Mouse (Mus musculus) activated CD4-positive, CD25-positive, alpha-beta regulatory T cell (primary cell): ENCODE measurements around the gene Olfr1129. TPM values are rescaled to one million over a fixed set of nuclear protein-coding genes. Genes with fewer than 3 reads are reported as not detected.

Experiments used
- polyA plus RNA-seq, 2 experiments: library from polyadenylated mRNA; unstranded; fragments of 100-300 nt; shearing (Covaris generic); gene quantifications; one replicate each; pipeline ENCODE4 v1.2.1; 2017

Gene Olfr1129
- polyA plus RNA-seq = not detected

GRCm38 (mm10) chr2:87573602-87574001 lies at the start of gene Olfr1129:
Gene Olfr1129 (plus strand): TSS chr2:87573902.

GRCm38 (mm10) chr2:87531496-87531895 lies 42.2 kb upstream of the Olfr1129 start, which contains the start of gene Olfr153:
Gene Olfr153 (plus strand): TSS chr2:87531796.

GRCm38 (mm10) chr2:87545442-87545841 lies 28.3 kb upstream of the Olfr1129 start, which contains the start of gene Olfr1128:
Gene Olfr1128 (minus strand): TSS chr2:87545542.

DNA sequence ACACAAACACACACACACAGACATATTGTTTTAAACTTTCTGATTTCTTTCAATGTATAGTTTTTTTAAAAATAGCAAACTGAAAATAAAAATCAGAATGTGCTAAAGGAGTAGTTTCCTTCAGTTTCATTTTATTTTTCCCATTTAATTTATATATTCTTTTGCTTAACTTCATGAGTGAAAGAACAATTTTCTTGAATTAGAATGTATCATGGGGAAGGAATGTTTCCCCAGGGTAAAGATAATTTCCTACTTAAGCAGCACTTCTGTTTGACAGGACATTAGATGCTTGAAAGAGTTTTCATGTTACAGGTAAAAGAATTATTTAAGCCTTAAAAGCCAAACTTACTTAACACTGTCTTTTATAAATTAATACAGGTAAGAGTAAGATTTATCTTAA lies 32.2 kb downstream of the Olfr1129 start, which contains the start of gene Olfr1130:
Gene Olfr1130, plus strand, starts transcription at position 301 of the 400 bp plus-strand sequence.

DNA sequence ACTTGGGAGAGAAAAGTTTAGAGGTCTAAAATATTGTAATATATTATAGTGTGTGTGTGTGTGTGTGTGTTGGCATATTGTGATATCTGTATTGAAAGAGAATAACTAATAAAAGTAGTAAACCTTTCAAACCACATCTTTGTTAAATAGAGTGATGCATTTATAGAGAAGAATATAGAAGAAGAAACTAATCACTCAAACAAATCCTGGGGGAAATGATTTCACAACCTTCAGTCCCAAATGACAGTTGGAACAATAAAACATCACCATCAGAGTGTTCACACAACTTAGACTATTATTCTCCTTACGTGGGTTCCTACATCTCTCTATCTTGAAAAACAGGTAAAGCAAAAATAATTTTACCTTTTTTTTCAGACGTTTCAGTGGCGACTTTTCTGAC lies 53.1 kb downstream of the Olfr1129 start, which contains the start of gene Olfr1131:
Gene Olfr1131, plus strand, starts transcription at position 301 of the 400 bp plus-strand sequence.

Other genes starting within 250 kb of the Olfr1129 start
- gene Olfr1120, start 219.1 kb upstream of the Olfr1129 start, polyA plus RNA-seq = under 1 TPM in 1 of 2 experiments, not detected in 1; 0.10 TPM
- not detected for gene Olfr1121, start 204.0 kb upstream of the Olfr1129 start, polyA plus RNA-seq
- under 1 TPM in 1 of 2 experiments, not detected in 1; 0.21 TPM for gene Olfr1122, start 188.1 kb upstream of the Olfr1129 start, polyA plus RNA-seq
- gene Olfr1123, start 157.3 kb upstream of the Olfr1129 start, polyA plus RNA-seq = under 1 TPM in 1 of 2 experiments, not detected in 1; 0.22 TPM
- under 1 TPM; 0.13 to 0.14 TPM for gene Olfr1124, start 143.6 kb upstream of the Olfr1129 start, polyA plus RNA-seq
- gene Olfr1126, start 119.9 kb upstream of the Olfr1129 start, polyA plus RNA-seq = not detected
- under 1 TPM in 1 of 2 experiments, not detected in 1; 0.27 TPM for gene Pramel7, start 76.8 kb upstream of the Olfr1129 start, polyA plus RNA-seq
- not detected for gene Pramel6, start 67.3 kb upstream of the Olfr1129 start, polyA plus RNA-seq
- not detected for gene Olfr153, start 42.1 kb upstream of the Olfr1129 start, polyA plus RNA-seq
- not detected for gene Olfr1128, start 28.4 kb upstream of the Olfr1129 start, polyA plus RNA-seq
- gene Olfr1130, start 32.3 kb downstream of the Olfr1129 start, polyA plus RNA-seq = not detected
- gene Olfr1131, start 53.2 kb downstream of the Olfr1129 start, polyA plus RNA-seq = under 1 TPM in 1 of 2 experiments, not detected in 1; 0.23 TPM
- under 1 TPM in 1 of 2 experiments, not detected in 1; 0.25 TPM for gene Olfr1132, start 63.6 kb downstream of the Olfr1129 start, polyA plus RNA-seq
- under 1 TPM in 1 of 2 experiments, not detected in 1; 0.53 TPM for gene Olfr1133, start 73.5 kb downstream of the Olfr1129 start, polyA plus RNA-seq
- not detected for gene Olfr1134, start 84.6 kb downstream of the Olfr1129 start, polyA plus RNA-seq
- not detected for gene Olfr1135, start 99.8 kb downstream of the Olfr1129 start, polyA plus RNA-seq
- not detected for gene Olfr1136, start 120.0 kb downstream of the Olfr1129 start, polyA plus RNA-seq
- gene Olfr1137, start 139.3 kb downstream of the Olfr1129 start, polyA plus RNA-seq = not detected
- under 1 TPM in 1 of 2 experiments, not detected in 1; 0.11 TPM for gene Olfr1138, start 166.1 kb downstream of the Olfr1129 start, polyA plus RNA-seq
- under 1 TPM in 1 of 2 experiments, not detected in 1; 0.31 TPM for gene Olfr1140, start 169.8 kb downstream of the Olfr1129 start, polyA plus RNA-seq
- not detected for gene Olfr1141, start 180.1 kb downstream of the Olfr1129 start, polyA plus RNA-seq
- not detected for gene Olfr152, start 205.6 kb downstream of the Olfr1129 start, polyA plus RNA-seq
- gene Olfr1143, start 226.7 kb downstream of the Olfr1129 start, polyA plus RNA-seq = not detected
- not detected for gene Olfr1145, start 235.9 kb downstream of the Olfr1129 start, polyA plus RNA-seq